Mouse (Mus musculus) CH12.LX (cell line): ENCODE measurements around the gene Hsd17b2. TPM values are rescaled to one million over a fixed set of nuclear protein-coding genes. Genes with fewer than 3 reads are reported as not detected.

ENCODE experiments used
- DNase-seq: peaks from one replicate; pipeline ENCODE4 v3.0.0-alpha.2; 2013; ENCODE audit errors: extremely low read depth
- H3K27ac ChIP-seq: 2 replicates; pipeline ENCODE4 v1.5.1; 2012; ENCODE audit warnings: low read depth, mild to moderate bottlenecking, control low read depth, moderate library complexity; ENCODE audit not compliant: insufficient read depth
- H3K27me3 ChIP-seq: replicated peaks from 2 replicates; pipeline ENCODE3; 2012; ENCODE audit warnings: inconsistent platforms
- H3K36me3 ChIP-seq, 2 experiments: replicated peaks in 1 of 2; 2 replicates each; pipeline versions ENCODE3 to v1.6.1; 2012; ENCODE audit warnings: inconsistent platforms in 1 of 2, low read length in 1 of 2, mild to moderate bottlenecking in 1 of 2, mixed read lengths in 1 of 2, moderate library complexity in 1 of 2; ENCODE audit not compliant: control insufficient read depth in 1 of 2, insufficient read depth in 1 of 2
- H3K4me1 ChIP-seq, 2 experiments: 2 replicates each; pipeline ENCODE4 v1.6.1; 2012; ENCODE audit warnings: inconsistent platforms in 1 of 2, moderate library complexity in 1 of 2; ENCODE audit not compliant: insufficient read depth in 2 of 2, control insufficient read depth in 1 of 2
- H3K4me2 ChIP-seq: 2 replicates; pipeline ENCODE4 v1.6.1; 2012; ENCODE audit warnings: low read depth, mild to moderate bottlenecking, control low read depth; ENCODE audit not compliant: poor library complexity, insufficient read depth, severe bottlenecking
- H3K4me3 ChIP-seq, 3 experiments: fragments of 150-350 bp in 1 of 3; sonication (generic) in 1 of 3; replicated peaks in 1 of 3; 2 replicates each; pipeline versions ENCODE3 to v1.5.1; 2011 to 2012; ENCODE audit warnings: low read depth in 2 of 3, low read length in 2 of 3, mild to moderate bottlenecking in 2 of 3, moderate library complexity in 2 of 3, control low read depth in 1 of 3, improper control_type of control experiment in 1 of 3, inconsistent platforms in 1 of 3, mixed read lengths in 1 of 3; ENCODE audit not compliant: poor library complexity in 1 of 3
- H3K79me2 ChIP-seq: replicated peaks from 2 replicates; pipeline ENCODE4 v1.6.1; 2012; ENCODE audit warnings: mild to moderate bottlenecking, moderate library complexity; ENCODE audit not compliant: control insufficient read depth, poor library complexity, insufficient read depth, severe bottlenecking; ENCODE audit errors: extremely low read depth
- H3K9ac ChIP-seq: 2 replicates; pipeline ENCODE4 v1.6.1; 2012; ENCODE audit warnings: low read depth, mild to moderate bottlenecking, control low read depth, moderate library complexity; ENCODE audit not compliant: insufficient read depth
- H3K9me3 ChIP-seq: replicated peaks from 2 replicates; pipeline ENCODE3; 2012; ENCODE audit warnings: low read length, inconsistent platforms, mixed read lengths
- BHLHE40 ChIP-seq: IDR thresholded peaks from 2 replicates; pipeline ENCODE4 v1.6.1; 2011; ENCODE audit warnings: mild to moderate bottlenecking, low read depth, low read length, improper control_type of control experiment
- CHD1 ChIP-seq: IDR thresholded peaks from 2 replicates; pipeline ENCODE4 v1.6.1; 2012; ENCODE audit warnings: low read depth, low read length, improper control_type of control experiment, inconsistent platforms
- CHD2 ChIP-seq: IDR thresholded peaks from 2 replicates; pipeline ENCODE4 v1.6.1; 2011; ENCODE audit warnings: low read length, improper control_type of control experiment
- CTCF ChIP-seq, 2 experiments: IDR thresholded peaks in 1 of 2; conservative IDR thresholded peaks in 1 of 2; 2 replicates each; pipeline ENCODE4 v1.5.1; 2011 to 2012; ENCODE audit warnings: low read depth in 2 of 2, low read length in 2 of 2, improper control_type of control experiment in 1 of 2, inconsistent platforms in 1 of 2, mild to moderate bottlenecking in 1 of 2, moderate library complexity in 1 of 2
- ELF1 ChIP-seq: IDR thresholded peaks from 2 replicates; pipeline ENCODE4 v1.6.1; 2014; ENCODE audit warnings: low read depth, mild to moderate bottlenecking, inconsistent platforms, low read length, improper control_type of control experiment
- GABPA ChIP-seq: IDR thresholded peaks from 2 replicates; pipeline ENCODE4 v1.6.1; 2012; ENCODE audit warnings: low read depth, low read length, improper control_type of control experiment, inconsistent platforms; ENCODE audit not compliant: insufficient replicate concordance
- HCFC1 ChIP-seq: IDR thresholded peaks from 2 replicates; pipeline ENCODE4 v1.6.1; 2012; ENCODE audit warnings: low read depth, mild to moderate bottlenecking, inconsistent platforms, low read length, improper control_type of control experiment
- IRF4 ChIP-seq: IDR thresholded peaks from 2 replicates; pipeline ENCODE4 v1.6.1; 2014; ENCODE audit warnings: low read depth, mild to moderate bottlenecking, inconsistent platforms, low read length, improper control_type of control experiment
- JUN ChIP-seq: IDR thresholded peaks from 2 replicates; pipeline ENCODE4 v1.6.1; 2011; ENCODE audit warnings: low read depth, mild to moderate bottlenecking, low read length, improper control_type of control experiment, moderate library complexity; ENCODE audit not compliant: insufficient read depth
- JUND ChIP-seq: conservative IDR thresholded peaks from 2 replicates; pipeline ENCODE4 v1.6.1; 2011; ENCODE audit warnings: low read depth, low read length, improper control_type of control experiment
- MEF2A ChIP-seq: IDR thresholded peaks from 2 replicates; pipeline ENCODE4 v1.6.1; 2014; ENCODE audit warnings: low read depth, mild to moderate bottlenecking, inconsistent platforms, low read length, improper control_type of control experiment, borderline replicate concordance
- MXI1 ChIP-seq: IDR thresholded peaks from 2 replicates; pipeline ENCODE4 v1.6.1; 2011; ENCODE audit warnings: mild to moderate bottlenecking, low read depth, low read length, improper control_type of control experiment
- MYC ChIP-seq: IDR thresholded peaks from 2 replicates; pipeline ENCODE4 v1.6.1; 2011; ENCODE audit warnings: low read depth, mild to moderate bottlenecking, improper control_type of control experiment, low read length
- NELFE ChIP-seq: IDR thresholded peaks from 2 replicates; pipeline ENCODE4 v1.6.1; 2011; ENCODE audit warnings: low read depth, low read length, improper control_type of control experiment
- NRF1 ChIP-seq: IDR thresholded peaks from 2 replicates; pipeline ENCODE4 v1.6.1; 2014; ENCODE audit warnings: low read depth, mild to moderate bottlenecking, inconsistent platforms, low read length, improper control_type of control experiment, moderate library complexity
- PAX5 ChIP-seq: IDR thresholded peaks from 2 replicates; pipeline ENCODE4 v1.6.1; 2012; ENCODE audit warnings: low read length, inconsistent platforms, mixed read lengths
- POLR2A ChIP-seq: IDR thresholded peaks from 2 replicates; pipeline ENCODE4 v1.6.1; 2011; ENCODE audit warnings: low read depth, mild to moderate bottlenecking, improper control_type of control experiment, low read length
- RAD21 ChIP-seq: IDR thresholded peaks from 2 replicates; pipeline ENCODE4 v1.6.1; 2011; ENCODE audit warnings: low read depth, mild to moderate bottlenecking, low read length, improper control_type of control experiment, moderate library complexity
- RCOR1 ChIP-seq: conservative IDR thresholded peaks from 2 replicates; pipeline ENCODE4 v1.6.1; 2012; ENCODE audit warnings: low read depth, mild to moderate bottlenecking, inconsistent platforms, low read length, improper control_type of control experiment
- SIN3A ChIP-seq: IDR thresholded peaks from 2 replicates; pipeline ENCODE4 v1.6.1; 2012; ENCODE audit warnings: low read length, improper control_type of control experiment, inconsistent platforms
- SMC3 ChIP-seq: IDR thresholded peaks from 2 replicates; pipeline ENCODE4 v1.6.1; 2011; ENCODE audit warnings: low read depth, low read length, improper control_type of control experiment
- TBP ChIP-seq: conservative IDR thresholded peaks from 2 replicates; pipeline ENCODE4 v1.6.1; 2011; ENCODE audit warnings: low read depth, low read length, improper control_type of control experiment
- TCF12 ChIP-seq: IDR thresholded peaks from 2 replicates; pipeline ENCODE4 v1.6.1; 2014; ENCODE audit warnings: low read depth, mild to moderate bottlenecking, inconsistent platforms, low read length, improper control_type of control experiment
- USF1 ChIP-seq: IDR thresholded peaks from 2 replicates; pipeline ENCODE4 v1.6.1; 2014; ENCODE audit warnings: low read depth, mild to moderate bottlenecking, inconsistent platforms, low read length, improper control_type of control experiment
- USF2 ChIP-seq: conservative IDR thresholded peaks from 2 replicates; pipeline ENCODE4 v1.6.1; 2011; ENCODE audit warnings: low read depth, low read length, improper control_type of control experiment
- ZKSCAN1 ChIP-seq: IDR thresholded peaks from 2 replicates; pipeline ENCODE4 v1.6.1; 2012; ENCODE audit warnings: low read depth, inconsistent platforms, low read length, improper control_type of control experiment, borderline replicate concordance
- ZMIZ1 ChIP-seq: IDR thresholded peaks from 2 replicates; pipeline ENCODE4 v1.6.1; 2012; ENCODE audit warnings: low read depth, mild to moderate bottlenecking, inconsistent platforms, low read length, improper control_type of control experiment
- dilution Hi-C: fragments of 300-500 bp; cut with MboI; formaldehyde crosslinking; loops from 2 replicates; pipeline ENCODE4 v1.14.3; 2020; ENCODE audit warnings: low sequenced_read_pairs; ENCODE audit not compliant: extremely low pct_unique_long_range_greater_than_20kb, extremely low pct_ligation_motif_present
- in situ Hi-C: fragments of 300-500 bp; cut with MboI; formaldehyde crosslinking; loops from 3 replicates; pipeline ENCODE4 v1.14.3; 2019; ENCODE audit warnings: low sequenced_read_pairs, low pct_ligation_motif_present, low pct_unique_long_range_greater_than_20kb, mixed read lengths
- polyA plus RNA-seq: library from polyadenylated mRNA; unstranded; fragments of >175 nt; gene quantifications from 2 replicates; pipeline ENCODE4 v1.2.1, GENCODE M21; 2012; ENCODE audit warnings: low read depth; ENCODE audit not compliant: insufficient read length
- total RNA-seq, 2 experiments: library from RNA; depleted of rRNA; stranded (reverse); fragments of 300-350 nt in 1 of 2; fragments of >200 nt in 1 of 2; gene quantifications; 2 replicates each; pipeline ENCODE4 v1.2.3; 2012 to 2014

Hsd17b2 gene
- total and polyA plus RNA-seq, 3 experiments, result not detected

DNA sequence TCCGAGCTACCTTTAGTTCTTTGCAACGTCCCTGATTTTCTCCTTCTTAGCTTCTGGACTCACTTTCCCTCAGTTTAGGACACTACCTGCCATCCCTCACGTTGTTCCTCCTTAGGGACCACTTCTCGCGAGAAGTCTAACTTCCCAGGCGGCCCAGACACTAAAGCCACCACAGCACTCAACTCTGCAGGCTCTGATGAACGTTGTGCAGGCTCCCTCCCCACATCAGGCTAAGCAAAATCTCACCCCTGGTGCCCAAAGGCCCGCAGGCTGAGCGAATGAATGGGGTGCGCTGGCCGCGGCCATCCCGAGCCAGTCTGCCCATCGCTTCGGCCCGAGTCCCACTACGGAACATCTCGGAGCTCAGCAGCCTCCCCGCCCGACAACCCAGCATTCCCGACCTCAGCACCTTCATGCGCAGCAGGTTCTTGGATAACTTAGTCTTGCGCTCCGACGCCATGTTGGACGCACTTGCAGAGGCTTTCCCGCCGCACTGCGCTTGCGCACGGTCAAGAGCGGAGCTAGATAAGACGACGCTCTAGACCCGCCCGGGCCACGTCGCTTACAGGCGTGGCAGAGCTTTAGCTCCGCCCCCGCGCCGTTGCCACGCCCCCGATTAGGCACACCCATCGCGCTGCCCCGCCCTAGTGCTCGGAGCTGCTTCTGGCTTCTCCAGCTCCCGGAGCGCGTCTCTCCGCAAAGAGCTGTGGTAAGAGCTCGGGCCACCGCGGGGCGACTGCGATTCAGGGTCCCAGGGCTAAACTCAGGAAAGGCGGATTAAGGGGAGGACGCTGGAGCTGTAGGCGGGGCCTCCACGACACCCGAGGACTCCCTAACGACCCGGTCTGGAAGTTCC lies 100.0 kb downstream of the Hsd17b2 start, which contains the start of gene Mphosph6:
TSS of gene Mphosph6 (minus strand) at position 501 of the 856 bp plus-strand sequence.
- peaks cover 3 to 24% of the 10 kb centered on the region in 2 experiments; a peak in 2 of 4 replicates for H3K4me1 ChIP-seq
- peak within 1 kb of the TSS; percentile 72 for H3K27ac ChIP-seq
- H3K79me2 ChIP-seq, result peaks cover 42% of the 10 kb centered on the region
- H3K9me3 ChIP-seq, result no peaks in the 10 kb centered on the region
- H3K4me3 ChIP-seq, result peak within 1 kb of the TSS; percentile 88 to 98 (median 96)
- no peaks in the 10 kb centered on the region for H3K27me3 ChIP-seq
- dilution Hi-C loops (no loop called here), in situ Hi-C loops (no loop called here)
- H3K4me2 ChIP-seq, result peak within 1 kb of the TSS; percentile 93
- H3K36me3 ChIP-seq, result peaks cover 5 to 22% of the 10 kb centered on the region in 2 experiments
- peak within 1 kb of the TSS; percentile 92 for H3K9ac ChIP-seq
- DNase-seq, result peak; percentile 98
- TF ChIP-seq MXI1 (peak; percentile 73), CHD1 (peak; percentile 66; the same call in 1 of the 2 replicates), TCF12 (peak; percentile 63), JUN (no peak), SMC3 (peak; percentile 49), IRF4 (no peak), ZMIZ1 (peak; percentile 71), GABPA (no peak), NELFE (peak; percentile 78), RAD21 (peak; percentile 34), USF1 (no peak), NRF1 (peak; percentile 98), HCFC1 (peak; percentile 18), CTCF (conservative IDR thresholded peaks at IDR 0.05 in 1 of 2, IDR thresholded peaks at IDR 0.05 in 1 of 2; ENCODE audit: low read depth in 2 of 2, low read length in 2 of 2) (peak in 1 of 2 experiments; percentile 37; a peak in 1 of 4 replicates), BHLHE40 (no peak), POLR2A (peak; percentile 93), ELF1 (peak; percentile 40; the same call in 1 of the 2 replicates), USF2 (no peak), SIN3A (no peak), JUND (no peak), MEF2A (no peak), MYC (no peak), PAX5 (no peak), CHD2 (peak; percentile 95), ZKSCAN1 (no peak), TBP (no peak; the same call in 1 of the 2 replicates), RCOR1 (no peak)
